Mouse (Mus musculus): ENCODE measurements around the gene Apbb2.

Gene Apbb2

GRCm38 (mm10) chr5:66545573-66546141, 72.9 kb downstream of the Apbb2 start:
- DNase-seq = no peak

GRCm38 (mm10) chr5:66543761-66544160, 74.8 kb downstream of the Apbb2 start:
- no peak for DNase-seq

GRCm38 (mm10) chr5:66543344-66543743, 75.2 kb downstream of the Apbb2 start:
- DNase-seq = no peak

- DNase-seq = no peak
These were observed 76.1 kb downstream of the Apbb2 start for GRCm38 (mm10) chr5:66542521-66542920.

- DNase-seq = no peak
These were observed 77.2 kb downstream of the Apbb2 start for GRCm38 (mm10) chr5:66541385-66541784.

GRCm38 (mm10) chr5:66540246-66540645, 78.3 kb downstream of the Apbb2 start:
- no peak for DNase-seq

- DNase-seq = no peak
These were observed 80.8 kb downstream of the Apbb2 start for GRCm38 (mm10) chr5:66537811-66538210.

- no peak for DNase-seq
These were observed 81.8 kb downstream of the Apbb2 start for GRCm38 (mm10) chr5:66536696-66537358.

GRCm38 (mm10) chr5:66535566-66536236, 82.9 kb downstream of the Apbb2 start:
- no peak for DNase-seq

GRCm38 (mm10) chr5:66533711-66534425, 84.7 kb downstream of the Apbb2 start:
- no peak for DNase-seq

- no peak for DNase-seq
These were observed 85.8 kb downstream of the Apbb2 start for GRCm38 (mm10) chr5:66532827-66533226.

GRCm38 (mm10) chr5:66530361-66530760, 88.2 kb downstream of the Apbb2 start:
- no peak for DNase-seq

- no peak for DNase-seq
These were observed 89.0 kb downstream of the Apbb2 start for GRCm38 (mm10) chr5:66529631-66530030.

- no peak for DNase-seq
These were observed 90.0 kb downstream of the Apbb2 start for GRCm38 (mm10) chr5:66528567-66528966.

- DNase-seq = no peak
These were observed 91.5 kb downstream of the Apbb2 start for GRCm38 (mm10) chr5:66527090-66527489.

GRCm38 (mm10) chr5:66525002-66525401, 93.6 kb downstream of the Apbb2 start:
- DNase-seq = no peak

- DNase-seq = no peak
These were observed 94.7 kb downstream of the Apbb2 start for GRCm38 (mm10) chr5:66523681-66524503.

- no peak for DNase-seq
These were observed 97.3 kb downstream of the Apbb2 start for GRCm38 (mm10) chr5:66521250-66521649.

- DNase-seq = no peak
These were observed 99.1 kb downstream of the Apbb2 start for GRCm38 (mm10) chr5:66519511-66519910.

GRCm38 (mm10) chr5:66518411-66519006, 100.1 kb downstream of the Apbb2 start:
- DNase-seq = no peak

- no peak for DNase-seq
These were observed 101.1 kb downstream of the Apbb2 start for GRCm38 (mm10) chr5:66517503-66517902.

GRCm38 (mm10) chr5:66516311-66516710, 102.3 kb downstream of the Apbb2 start:
- DNase-seq = no peak
